Mouse (Mus musculus) stomach, postnatal 0 days (tissue): ENCODE data around the gene Ifnk. TPM values are rescaled to one million over a fixed set of nuclear protein-coding genes. Genes with fewer than 3 reads are reported as not detected.
A peak's percentile ranks its signal among the peaks of the same experiment; 100 is the strongest.

Source experiments
- ATAC-seq: fragments of 200-750 bp; cut with Nextera tagmentation; 2 replicates; pipeline ENCODE4 v1.8.0; 2017; ENCODE audit not compliant: low FRiP score, low TSS enrichment
- DNase-seq: peaks from one replicate; pipeline ENCODE4 v3.0.0-alpha.2; 2016; ENCODE audit warnings: low spot score
- H3K27ac ChIP-seq: fragments of 300-500 bp; sonication (generic); replicated peaks from 2 replicates; pipeline ENCODE4 v1.5.1; 2014; ENCODE audit warnings: mild to moderate bottlenecking, control low read depth
- H3K27me3 ChIP-seq: fragments of 300-500 bp; sonication (generic); 2 replicates; pipeline ENCODE4 v1.6.1; 2014; ENCODE audit warnings: low read length; ENCODE audit not compliant: control insufficient read depth, insufficient read depth
- H3K36me3 ChIP-seq: fragments of 300-500 bp; sonication (generic); 2 replicates; pipeline ENCODE4 v1.6.1; 2014; ENCODE audit warnings: low read length, mixed read lengths; ENCODE audit not compliant: control insufficient read depth, insufficient read depth
- H3K4me1 ChIP-seq: fragments of 300-500 bp; sonication (generic); replicated peaks from 2 replicates; pipeline ENCODE4 v1.6.1; 2014; ENCODE audit warnings: antibody characterized with exemption; ENCODE audit not compliant: control insufficient read depth, insufficient read depth
- H3K4me2 ChIP-seq: fragments of 300-500 bp; sonication (generic); replicated peaks from 2 replicates; pipeline ENCODE4 v1.6.1; 2014; ENCODE audit warnings: low read depth, mild to moderate bottlenecking, control low read depth, moderate library complexity
- H3K4me3 ChIP-seq: fragments of 300-500 bp; sonication (generic); 2 replicates; pipeline ENCODE4 v1.5.1; 2014; ENCODE audit warnings: low read depth, low read length, control low read depth
- H3K9ac ChIP-seq: fragments of 300-500 bp; sonication (generic); 2 replicates; pipeline ENCODE4 v1.6.1; 2014; ENCODE audit warnings: mild to moderate bottlenecking, low read length, control low read depth, mixed read lengths
- H3K9me3 ChIP-seq: fragments of 300-500 bp; sonication (generic); 2 replicates; pipeline ENCODE4 v1.6.1; 2016; ENCODE audit warnings: low read length; ENCODE audit not compliant: control insufficient read depth
- CTCF ChIP-seq: IDR thresholded peaks from 2 replicates; pipeline ENCODE4 v1.5.1; 2016; ENCODE audit warnings: antibody characterized with exemption, low read depth, mild to moderate bottlenecking, moderate library complexity
- EP300 ChIP-seq: optimal IDR thresholded peaks from 2 replicates; pipeline ENCODE3; 2016; ENCODE audit warnings: antibody characterized with exemption
- WGBS: fragments of 180-500 bp; shearing (Covaris S2); extraction: QIAGEN DNeasy Blood & Tissue Kit; methylation state at CpG from one replicate; pipeline ENCODE4 v1.1.7; 2014; 5-methylcytosine and 5-hydroxymethylcytosine counted together
- polyA plus RNA-seq: library from polyadenylated mRNA; unstranded; fragments of >200 nt; fragmentation: Nextera tagmentation; extraction: Ambion mirVana; gene quantifications from 2 replicates; pipeline ENCODE4 v1.2.1, GENCODE M21; 2015

Gene Ifnk
- polyA plus RNA-seq, 1 experiment from 2014 or later, result 0.16 TPM

DNA sequence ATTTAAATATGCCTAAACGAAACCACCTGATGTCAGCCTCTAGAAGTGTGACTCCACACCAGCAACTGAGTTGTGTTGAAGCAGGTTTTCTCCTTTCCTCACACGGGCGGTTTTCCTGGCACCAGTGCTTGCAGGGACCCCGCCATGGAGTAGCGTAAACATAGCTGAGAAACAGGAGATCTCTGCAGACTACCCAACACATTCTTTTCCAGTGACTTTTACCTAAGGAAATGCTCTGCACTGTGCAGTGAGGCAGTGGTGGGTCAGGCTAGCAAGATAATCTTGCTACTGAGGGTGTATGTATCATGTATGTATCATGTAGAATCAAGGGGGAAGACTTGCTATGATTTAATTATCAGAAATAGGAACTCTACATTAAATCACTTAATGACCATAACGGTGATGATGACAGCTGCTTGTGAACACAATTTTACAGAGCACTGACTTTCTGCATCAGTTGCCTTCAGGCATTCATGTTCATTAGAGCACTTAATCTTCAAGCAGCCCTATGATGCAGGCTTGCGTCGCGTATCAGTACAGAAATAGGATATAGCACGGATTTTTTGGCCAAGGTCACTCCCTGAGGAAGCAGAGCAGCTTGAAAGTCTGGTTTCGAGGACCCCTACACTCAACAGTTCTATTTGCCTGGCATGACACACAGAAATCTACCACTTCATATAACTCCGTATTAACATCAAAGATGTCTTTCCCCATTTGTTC, 26.2 kb downstream of the Ifnk start:
- Histone ChIP-seq H3K9me3 (no peaks in the 10 kb centered on the region), H3K27ac (no peak overlapping the region), H3K4me2 (no peak overlapping the region), H3K27me3 (no peaks in the 10 kb centered on the region), H3K4me3 (no peak overlapping the region), H3K36me3 (no peaks in the 10 kb centered on the region), H3K9ac (no peak overlapping the region), H3K4me1 (no peaks in the 10 kb centered on the region)
- 75% methylated on average over 12 of the region's 12 CpGs for WGBS
- ATAC-seq (no peak), DNase-seq (no peak)
- TF ChIP-seq CTCF, result no peak
- TF ChIP-seq EP300, result no peak

GRCm38 (mm10) chr4:35187617-35188326, 35.9 kb downstream of the Ifnk start:
- ATAC-seq (no peak), DNase-seq (no peak)
- H3K4me1 ChIP-seq, result no peaks in the 10 kb centered on the region
- H3K4me2 ChIP-seq, result no peak overlapping the region
- H3K9me3 ChIP-seq, result no peaks in the 10 kb centered on the region
- TF ChIP-seq EP300 (no peak), CTCF (no peak)
- H3K4me3 ChIP-seq, result no peak overlapping the region
- H3K9ac ChIP-seq, result no peak overlapping the region
- no peaks in the 10 kb centered on the region for H3K27me3 ChIP-seq
- 80% methylated on average over 8 of the region's 8 CpGs for WGBS
- no peaks in the 10 kb centered on the region for H3K36me3 ChIP-seq
- H3K27ac ChIP-seq, result no peak overlapping the region

GRCm38 (mm10) chr4:35189794-35190193, 37.9 kb downstream of the Ifnk start:
- WGBS, result 64% methylated on average over 5 of the region's 5 CpGs

GRCm38 (mm10) chr4:35192725-35193124, 40.9 kb downstream of the Ifnk start:
- WGBS, result 44% methylated on average over 7 of the region's 7 CpGs
- no peaks in the 10 kb centered on the region for H3K27me3 ChIP-seq
- 0 out of 2 replicates have a peak, but pooled peaks cover 2% of the 10 kb centered on the region for H3K36me3 ChIP-seq
- no peak for ATAC-seq
- no peaks in the 10 kb centered on the region for H3K4me1 ChIP-seq
- no peak overlapping the region for H3K27ac ChIP-seq
- H3K9ac ChIP-seq, result no peak overlapping the region
- H3K4me3 ChIP-seq, result no peak overlapping the region
- TF ChIP-seq CTCF (peak; percentile 73), EP300 (no peak)
- H3K9me3 ChIP-seq, result no peaks in the 10 kb centered on the region
- DNase-seq, result no peak
- no peak overlapping the region for H3K4me2 ChIP-seq

More at GRCm38 (mm10) chr4:35189794-35190193, 37.9 kb downstream of the Ifnk start:
- H3K4me2 ChIP-seq, result no peak overlapping the region
- no peak overlapping the region for H3K27ac ChIP-seq
- no peaks in the 10 kb centered on the region for H3K9me3 ChIP-seq
- no peak for ATAC-seq
- H3K27me3 ChIP-seq, result no peaks in the 10 kb centered on the region
- no peak for DNase-seq
- H3K4me1 ChIP-seq, result no peaks in the 10 kb centered on the region
- no peak overlapping the region for H3K9ac ChIP-seq
- no peak overlapping the region for H3K4me3 ChIP-seq
- H3K36me3 ChIP-seq, result 0 out of 2 replicates have a peak, but pooled peaks cover 2% of the 10 kb centered on the region
- no peak for TF ChIP-seq CTCF

DNA sequence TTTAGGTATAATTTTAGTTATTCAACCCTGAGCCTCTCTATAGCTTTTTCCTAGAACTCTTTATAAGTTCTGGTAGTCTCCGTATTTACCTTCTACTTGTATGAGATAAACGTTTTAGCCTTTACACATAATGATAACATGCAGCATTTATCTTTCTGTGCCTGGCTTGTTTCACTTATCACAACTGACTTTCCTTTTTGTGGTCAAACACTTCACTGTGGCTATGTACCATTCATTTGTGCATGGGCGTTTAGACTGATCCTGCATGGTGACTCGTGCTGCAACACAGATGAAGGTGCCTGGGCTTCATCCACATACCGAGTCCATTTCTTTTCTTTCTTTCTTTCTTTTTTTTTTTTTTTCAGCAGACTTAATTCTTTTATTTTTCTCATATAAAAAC, 49.8 kb downstream of the Ifnk start:
- no peaks in the 10 kb centered on the region for H3K4me1 ChIP-seq
- H3K4me3 ChIP-seq, result no peak overlapping the region
- no peak overlapping the region for H3K9ac ChIP-seq
- no peak overlapping the region for H3K27ac ChIP-seq
- DNase-seq, result no peak
- WGBS, result 70% methylated on average over 5 of the region's 5 CpGs
- H3K27me3 ChIP-seq, result no peaks in the 10 kb centered on the region
- no peak overlapping the region for H3K4me2 ChIP-seq
- no peak for TF ChIP-seq CTCF
- TF ChIP-seq EP300, result no peak
- no peak for ATAC-seq
- no peaks in the 10 kb centered on the region for H3K9me3 ChIP-seq
- H3K36me3 ChIP-seq, result peaks cover 4% of the 10 kb centered on the region; the same call in 1 of the 2 replicates

Other genes with a start within 250 kb of the Ifnk start
- gene Mob3b, start 5.4 kb downstream of the Ifnk start, polyA plus RNA-seq, result 15.0 and 16.9 TPM in 2 replicates
- gene C9orf72, start 74.1 kb downstream of the Ifnk start, polyA plus RNA-seq, result 7.2 and 7.6 TPM in 2 replicates